Mouse (Mus musculus) heart, postnatal 0 days (tissue): ENCODE results near the gene Epb41.

ENCODE experiments used
- CTCF ChIP-seq: IDR thresholded peaks from 2 replicates; pipeline ENCODE4 v1.5.1; 2016; ENCODE audit warnings: antibody characterized with exemption, control low read depth, low read depth
- EP300 ChIP-seq: IDR thresholded peaks from 2 replicates; pipeline ENCODE4 v1.6.1; 2016; ENCODE audit warnings: antibody characterized with exemption, low read depth

DNA sequence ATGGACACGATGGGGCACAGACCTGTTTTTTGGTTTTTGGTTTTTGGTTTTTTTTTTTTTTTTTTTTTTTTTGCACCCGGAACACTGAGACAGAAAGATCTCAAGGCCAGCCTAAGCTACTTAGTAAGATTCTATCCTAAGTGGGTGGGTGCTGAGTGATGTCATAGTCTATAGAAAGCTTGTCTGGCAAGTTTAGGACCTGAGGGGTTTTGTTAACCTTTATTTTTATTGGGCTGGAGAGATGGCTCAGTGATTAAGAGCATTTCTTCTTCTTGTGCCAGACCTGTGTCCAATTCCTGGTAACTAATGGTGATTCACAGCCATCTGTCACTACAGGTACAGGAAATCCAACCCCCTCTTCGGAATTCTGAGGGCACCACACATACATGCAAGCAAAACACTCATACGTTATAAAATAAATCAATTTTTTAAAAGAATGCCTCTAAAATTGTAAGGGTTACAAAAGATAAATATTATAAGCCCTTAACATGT, 5.4 kb upstream of the Epb41 start:
- TF ChIP-seq CTCF (no peak), EP300 (no peak)
